Mouse (Mus musculus): ENCODE data around the gene Pim2. TPM values are rescaled to one million over a fixed set of nuclear protein-coding genes. Genes with fewer than 3 reads are reported as not detected.
"Not testable (repeated sequence)": the region's sequence is repeated elsewhere in the genome, so short reads cannot be mapped to it uniquely, and the experiment has no call there.

The Pim2 gene
- polyA plus RNA-seq, 1 experiment, result 52.5 TPM

- Histone ChIP-seq H3K4me1 (ENCODE audit: control insufficient read depth, insufficient read depth, low read length) (no peaks in the 10 kb centered on the region; the same call in 1 of the 2 replicates), H3K27ac (ENCODE audit: insufficient read depth, low read length) (peak within 1 kb of the TSS; percentile 66), H3K4me3 (ENCODE audit: insufficient read depth, low read length) (peak within 1 kb of the TSS; percentile 56)
- peak; percentile 60 for TF ChIP-seq POLR2A (IDR thresholded peaks at IDR 0.05; ENCODE audit: extremely low read depth, insufficient read depth, low read length)
- TF ChIP-seq CTCF (IDR thresholded peaks at IDR 0.05; ENCODE audit: extremely low read depth, insufficient read depth, low read length), result no peak
Observed at GRCm38 (mm10) chrX:7898880-7899874, 21.1 kb downstream of the Pim2 start, which contains the start of the genes Pqbp1 and Timm17b. Gene Pqbp1, minus strand, starts transcription at chrX:7899269. Gene Timm17b, plus strand, starts transcription at chrX:7899357.

GRCm38 (mm10) chrX:7904441-7904840 is 26.4 kb downstream of the Pim2 start:
- Histone ChIP-seq H3K4me1 (ENCODE audit: control insufficient read depth, insufficient read depth, low read length) (no peaks in the 10 kb centered on the region), H3K4me3 (ENCODE audit: insufficient read depth, low read length) (no peak overlapping the region), H3K27ac (ENCODE audit: insufficient read depth, low read length) (no peak overlapping the region)
- TF ChIP-seq POLR2A (IDR thresholded peaks at IDR 0.05; ENCODE audit: extremely low read depth, insufficient read depth, low read length), result no peak
- TF ChIP-seq CTCF (IDR thresholded peaks at IDR 0.05; ENCODE audit: extremely low read depth, insufficient read depth, low read length), result no peak

GRCm38 (mm10) chrX:7907735-7908134 is 29.7 kb downstream of the Pim2 start, which contains the start of gene Gm10491:
Gene Gm10491, minus strand, starts transcription at chrX:7907835.
- no peak for TF ChIP-seq POLR2A (IDR thresholded peaks at IDR 0.05; ENCODE audit: extremely low read depth, insufficient read depth, low read length)
- no peak for TF ChIP-seq CTCF (IDR thresholded peaks at IDR 0.05; ENCODE audit: extremely low read depth, insufficient read depth, low read length)
- no peak within 1 kb of the TSS for H3K27ac ChIP-seq (ENCODE audit: insufficient read depth, low read length)
- no peaks in the 10 kb centered on the region for H3K4me1 ChIP-seq (ENCODE audit: control insufficient read depth, insufficient read depth, low read length)
- no peak within 1 kb of the TSS for H3K4me3 ChIP-seq (ENCODE audit: insufficient read depth, low read length)

- H3K27ac ChIP-seq (ENCODE audit: insufficient read depth, low read length); H3K4me3 ChIP-seq (ENCODE audit: insufficient read depth, low read length); H3K4me1 ChIP-seq (ENCODE audit: control insufficient read depth, insufficient read depth, low read length): not testable (repeated sequence)
Observed at GRCm38 (mm10) chrX:7909242-7909641, 31.2 kb downstream of the Pim2 start, which contains the start of gene Gm10490. Gene Gm10490, plus strand, starts transcription at chrX:7909542.

GRCm38 (mm10) chrX:7910473-7910872 is 32.4 kb downstream of the Pim2 start:
- no peaks in the 10 kb centered on the region for H3K4me1 ChIP-seq (ENCODE audit: control insufficient read depth, insufficient read depth, low read length)
- no peak for TF ChIP-seq POLR2A (IDR thresholded peaks at IDR 0.05; ENCODE audit: extremely low read depth, insufficient read depth, low read length)
- no peak for TF ChIP-seq CTCF (IDR thresholded peaks at IDR 0.05; ENCODE audit: extremely low read depth, insufficient read depth, low read length)
- no peak overlapping the region for H3K27ac ChIP-seq (ENCODE audit: insufficient read depth, low read length)
- H3K4me3 ChIP-seq (ENCODE audit: insufficient read depth, low read length), result no peak overlapping the region

- not testable (repeated sequence) for H3K4me3 ChIP-seq (ENCODE audit: insufficient read depth, low read length); H3K4me1 ChIP-seq (ENCODE audit: control insufficient read depth, insufficient read depth, low read length)
Observed at GRCm38 (mm10) chrX:7915669-7916068, 37.6 kb downstream of the Pim2 start.

GRCm38 (mm10) chrX:7917960-7918359 is 39.9 kb downstream of the Pim2 start:
- H3K4me1 ChIP-seq (ENCODE audit: control insufficient read depth, insufficient read depth, low read length); H3K27ac ChIP-seq (ENCODE audit: insufficient read depth, low read length); H3K4me3 ChIP-seq (ENCODE audit: insufficient read depth, low read length): not testable (repeated sequence)

More at GRCm38 (mm10) chrX:7915669-7916068, 37.6 kb downstream of the Pim2 start:
- H3K27ac ChIP-seq (ENCODE audit: insufficient read depth, low read length), result not testable (repeated sequence)

- H3K4me1 ChIP-seq (ENCODE audit: control insufficient read depth, insufficient read depth, low read length), result no peaks in the 10 kb centered on the region
- TF ChIP-seq POLR2A (IDR thresholded peaks at IDR 0.05; ENCODE audit: extremely low read depth, insufficient read depth, low read length), result peak; percentile 53; the same call in 1 of the 2 replicates
- no peak for TF ChIP-seq CTCF (IDR thresholded peaks at IDR 0.05; ENCODE audit: extremely low read depth, insufficient read depth, low read length)
- H3K27ac ChIP-seq (ENCODE audit: insufficient read depth, low read length), result peak within 1 kb of the TSS; percentile 64
- peak within 1 kb of the TSS; percentile 92 for H3K4me3 ChIP-seq (ENCODE audit: insufficient read depth, low read length)
Observed at GRCm38 (mm10) chrX:7919601-7920383, 41.7 kb downstream of the Pim2 start, which contains the start of gene Pcsk1n. Gene Pcsk1n, plus strand, starts transcription at chrX:7919822.

- Histone ChIP-seq H3K4me1 (ENCODE audit: control insufficient read depth, insufficient read depth, low read length) (no peaks in the 10 kb centered on the region), H3K4me3 (ENCODE audit: insufficient read depth, low read length) (peak overlapping the region; percentile 92), H3K27ac (ENCODE audit: insufficient read depth, low read length) (no peak overlapping the region)
- TF ChIP-seq CTCF (IDR thresholded peaks at IDR 0.05; ENCODE audit: extremely low read depth, insufficient read depth, low read length), result no peak
- TF ChIP-seq POLR2A (IDR thresholded peaks at IDR 0.05; ENCODE audit: extremely low read depth, insufficient read depth, low read length), result no peak
Observed at GRCm38 (mm10) chrX:7922032-7922431, 44.0 kb downstream of the Pim2 start.

All from cortical plate, adult 2 months (tissue).